Mouse (Mus musculus): ENCODE measurements around the gene Pck1. TPM values are rescaled to one million over a fixed set of nuclear protein-coding genes. Genes with fewer than 3 reads are reported as not detected.

Pck1 gene
- polyA plus RNA-seq, 1 experiment from 2014 or later, result not detected

DNA sequence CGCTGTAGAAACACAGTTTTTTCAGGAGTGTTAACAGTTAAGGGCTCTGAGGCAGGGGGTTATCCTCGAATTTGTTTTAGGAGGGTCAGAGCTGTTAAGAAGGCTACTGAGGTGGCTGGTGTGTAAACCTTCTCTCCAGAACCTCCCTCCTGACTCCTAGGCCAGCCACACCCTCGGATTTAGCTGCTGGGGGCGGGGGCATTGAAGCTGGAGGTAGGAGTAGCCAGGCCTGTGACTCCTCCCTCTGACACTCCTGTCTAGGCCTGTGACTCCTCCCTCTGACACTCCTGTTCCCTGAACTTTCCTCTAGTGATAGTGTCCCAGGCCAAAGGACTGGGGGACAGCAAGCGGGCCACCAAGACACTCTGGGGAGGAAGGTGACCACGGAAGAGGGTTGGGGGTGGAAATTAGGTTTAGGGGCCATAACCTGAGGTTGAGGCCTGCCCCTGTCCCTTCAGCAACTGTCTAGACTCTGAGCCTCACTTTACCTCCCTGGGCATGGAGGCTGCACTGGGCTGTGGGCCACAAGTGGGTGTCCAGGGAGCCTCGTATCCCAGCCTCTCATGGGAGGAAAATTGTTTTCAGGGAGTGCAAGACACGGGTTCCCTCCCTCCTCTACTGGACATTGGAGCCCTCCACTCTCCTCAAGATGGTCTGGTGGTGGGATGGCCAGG is 34.5 kb downstream of the Pck1 start:
- DNase-seq (ENCODE audit: low spot score) (no peak), ATAC-seq (no peak)
- Histone ChIP-seq H3K9ac (ENCODE audit: low read length) (no peak overlapping the region), H3K9me3 (replicated peaks; ENCODE audit: control insufficient read depth, low read length) (no peaks in the 10 kb centered on the region), H3K4me2 (ENCODE audit: low read length) (no peak overlapping the region), H3K27me3 (replicated peaks; ENCODE audit: control insufficient read depth, insufficient read depth, low read length) (no peaks in the 10 kb centered on the region), H3K27ac (ENCODE audit: low read depth, low read length) (no peak overlapping the region), H3K36me3 (ENCODE audit: control insufficient read depth, insufficient read depth, low read length) (no peaks in the 10 kb centered on the region), H3K4me3 (ENCODE audit: low read depth, low read length) (no peak overlapping the region), H3K4me1 (ENCODE audit: control insufficient read depth, insufficient read depth, low read length) (no peaks in the 10 kb centered on the region)
- 30% methylated on average over 8 of the region's 8 CpGs for WGBS

DNA sequence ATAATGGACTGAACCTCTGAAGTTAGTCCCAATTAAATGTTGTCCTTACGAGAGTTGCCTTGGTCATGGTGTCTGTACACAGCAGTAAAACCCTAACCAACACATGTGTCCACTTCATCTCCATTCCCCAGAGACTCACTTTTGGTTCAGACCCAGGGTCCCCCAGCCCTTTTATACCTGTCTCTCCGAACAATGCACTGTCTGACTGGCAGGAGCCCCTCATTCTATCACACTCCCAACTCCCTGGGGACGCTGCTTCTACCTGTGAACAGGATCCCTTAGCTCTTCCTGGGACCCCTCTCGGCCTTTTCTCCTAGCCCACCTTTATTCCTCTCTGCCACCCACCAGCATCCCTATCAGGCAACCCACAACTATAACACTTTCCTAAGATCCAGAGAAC is 41.9 kb downstream of the Pck1 start:
- H3K9ac ChIP-seq (ENCODE audit: low read length), result no peak overlapping the region
- no peaks in the 10 kb centered on the region for H3K36me3 ChIP-seq (ENCODE audit: control insufficient read depth, insufficient read depth, low read length)
- H3K27ac ChIP-seq (ENCODE audit: low read depth, low read length), result no peak overlapping the region
- H3K4me1 ChIP-seq (ENCODE audit: control insufficient read depth, insufficient read depth, low read length), result no peaks in the 10 kb centered on the region
- WGBS, result 84% methylated on average over 4 of the region's 4 CpGs
- H3K4me3 ChIP-seq (ENCODE audit: low read depth, low read length), result no peak overlapping the region
- H3K9me3 ChIP-seq (replicated peaks; ENCODE audit: control insufficient read depth, low read length), result no peaks in the 10 kb centered on the region; the same call in 1 of the 2 replicates
- ATAC-seq (no peak), DNase-seq (ENCODE audit: low spot score) (no peak)
- no peaks in the 10 kb centered on the region for H3K27me3 ChIP-seq (replicated peaks; ENCODE audit: control insufficient read depth, insufficient read depth, low read length)
- no peak overlapping the region for H3K4me2 ChIP-seq (ENCODE audit: low read length)

DNA sequence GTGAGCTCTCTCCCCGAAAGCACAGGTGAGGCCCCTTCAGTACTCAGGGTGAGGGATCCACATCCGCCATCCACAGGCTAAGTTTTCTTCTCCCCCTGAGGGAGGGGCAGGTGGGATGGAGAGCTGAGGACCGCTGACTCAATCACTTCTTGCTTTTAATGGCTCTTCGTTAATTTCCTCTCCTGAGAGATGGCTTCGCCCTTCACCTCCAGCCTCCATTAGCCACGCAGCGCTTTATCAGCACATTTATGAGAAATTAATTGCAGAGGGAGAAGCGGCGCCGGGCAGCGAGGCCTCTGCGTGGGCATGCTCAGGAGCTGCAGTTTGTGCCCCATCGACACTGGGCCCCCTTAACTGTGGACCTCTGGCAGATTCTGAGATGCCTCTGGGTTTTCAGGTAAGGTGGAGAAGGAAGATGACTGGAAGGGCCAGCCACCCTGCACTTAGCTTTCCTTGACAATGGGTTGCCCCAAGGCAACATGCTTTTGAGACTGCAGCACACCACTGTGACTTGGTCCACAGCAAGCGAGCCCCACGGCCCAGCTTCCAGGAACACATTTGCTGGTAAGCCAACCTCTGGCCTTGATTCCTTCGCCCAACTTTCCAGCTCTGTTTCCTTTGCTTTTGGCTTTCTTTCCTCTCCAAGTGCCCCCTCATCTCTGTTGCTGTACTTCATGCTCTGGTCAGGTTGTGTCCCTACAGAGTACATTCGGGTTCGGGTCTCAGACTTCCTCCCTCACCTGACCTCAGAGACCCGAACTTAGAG is 50.3 kb downstream of the Pck1 start:
- DNase-seq (ENCODE audit: low spot score), result no peak
- 85% methylated on average over 19 of the region's 19 CpGs for WGBS
- H3K9ac ChIP-seq (ENCODE audit: low read length), result no peak overlapping the region
- no peak overlapping the region for H3K4me2 ChIP-seq (ENCODE audit: low read length)
- H3K4me1 ChIP-seq (ENCODE audit: control insufficient read depth, insufficient read depth, low read length), result no peaks in the 10 kb centered on the region
- H3K36me3 ChIP-seq (ENCODE audit: control insufficient read depth, insufficient read depth, low read length), result no peaks in the 10 kb centered on the region
- no peak overlapping the region for H3K27ac ChIP-seq (ENCODE audit: low read depth, low read length)
- no peak for ATAC-seq
- H3K9me3 ChIP-seq (replicated peaks; ENCODE audit: control insufficient read depth, low read length), result no peaks in the 10 kb centered on the region
- no peak overlapping the region for H3K4me3 ChIP-seq (ENCODE audit: low read depth, low read length)
- H3K27me3 ChIP-seq (replicated peaks; ENCODE audit: control insufficient read depth, insufficient read depth, low read length), result no peaks in the 10 kb centered on the region

DNA sequence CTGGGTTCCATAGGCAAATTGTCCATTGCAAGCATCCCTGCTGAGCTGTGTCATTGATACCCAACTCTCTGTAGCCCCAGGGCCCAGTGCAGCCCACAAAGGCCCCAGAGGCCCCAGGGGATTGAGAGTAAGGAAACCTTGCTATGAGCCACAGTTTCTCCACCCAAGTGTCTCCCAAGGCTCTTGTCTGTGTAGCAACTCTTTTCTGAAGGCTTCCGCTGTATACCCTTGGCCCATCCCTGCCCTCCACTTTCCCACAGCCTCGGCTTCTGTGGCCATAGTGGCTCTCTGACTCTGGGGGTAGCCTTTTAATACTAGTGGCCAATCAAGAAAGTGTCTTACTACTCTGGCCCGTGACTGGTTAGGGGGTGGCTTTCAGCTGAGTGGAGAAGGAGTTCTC is 50.9 kb downstream of the Pck1 start:
- 85% methylated on average over 3 of the region's 3 CpGs for WGBS

DNA sequence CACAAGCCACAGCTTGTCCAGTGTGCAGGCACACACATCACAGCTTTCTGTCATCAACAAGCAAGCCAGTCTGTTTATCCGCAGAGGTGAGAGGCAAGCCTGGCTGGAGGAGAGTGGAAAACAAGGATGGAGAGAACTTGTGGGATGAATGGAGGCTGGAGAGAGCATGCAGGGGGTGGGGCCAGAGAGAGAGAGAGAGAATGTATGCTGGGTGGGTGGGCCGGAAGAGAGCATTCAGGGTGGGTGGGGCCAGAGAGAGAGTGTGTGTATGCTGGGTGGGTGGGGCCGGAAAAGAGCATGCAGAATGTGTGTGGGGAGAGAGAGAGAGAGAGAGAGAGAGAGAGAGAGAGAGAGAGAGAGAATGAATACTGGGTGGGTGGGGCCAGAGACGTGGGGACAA is 51.8 kb downstream of the Pck1 start:
- H3K27ac ChIP-seq (ENCODE audit: low read depth, low read length), result no peak overlapping the region
- H3K4me3 ChIP-seq (ENCODE audit: low read depth, low read length), result no peak overlapping the region
- WGBS, result 59% methylated on average over 4 of the region's 4 CpGs
- ATAC-seq (no peak), DNase-seq (ENCODE audit: low spot score) (no peak)
- no peaks in the 10 kb centered on the region for H3K9me3 ChIP-seq (replicated peaks; ENCODE audit: control insufficient read depth, low read length)
- no peak overlapping the region for H3K4me2 ChIP-seq (ENCODE audit: low read length)
- H3K27me3 ChIP-seq (replicated peaks; ENCODE audit: control insufficient read depth, insufficient read depth, low read length), result no peaks in the 10 kb centered on the region
- H3K4me1 ChIP-seq (ENCODE audit: control insufficient read depth, insufficient read depth, low read length), result no peaks in the 10 kb centered on the region
- H3K9ac ChIP-seq (ENCODE audit: low read length), result no peak overlapping the region
- H3K36me3 ChIP-seq (ENCODE audit: control insufficient read depth, insufficient read depth, low read length), result no peaks in the 10 kb centered on the region

More for the DNA sequence above, 50.9 kb downstream of the Pck1 start:
- H3K27ac ChIP-seq (ENCODE audit: low read depth, low read length), result no peak overlapping the region
- H3K4me3 ChIP-seq (ENCODE audit: low read depth, low read length), result no peak overlapping the region
- no peaks in the 10 kb centered on the region for H3K27me3 ChIP-seq (replicated peaks; ENCODE audit: control insufficient read depth, insufficient read depth, low read length)
- DNase-seq (ENCODE audit: low spot score) (no peak), ATAC-seq (no peak)
- H3K36me3 ChIP-seq (ENCODE audit: control insufficient read depth, insufficient read depth, low read length), result no peaks in the 10 kb centered on the region
- H3K4me2 ChIP-seq (ENCODE audit: low read length), result no peak overlapping the region
- H3K9me3 ChIP-seq (replicated peaks; ENCODE audit: control insufficient read depth, low read length), result no peaks in the 10 kb centered on the region
- H3K4me1 ChIP-seq (ENCODE audit: control insufficient read depth, insufficient read depth, low read length), result no peaks in the 10 kb centered on the region
- H3K9ac ChIP-seq (ENCODE audit: low read length), result no peak overlapping the region

DNA sequence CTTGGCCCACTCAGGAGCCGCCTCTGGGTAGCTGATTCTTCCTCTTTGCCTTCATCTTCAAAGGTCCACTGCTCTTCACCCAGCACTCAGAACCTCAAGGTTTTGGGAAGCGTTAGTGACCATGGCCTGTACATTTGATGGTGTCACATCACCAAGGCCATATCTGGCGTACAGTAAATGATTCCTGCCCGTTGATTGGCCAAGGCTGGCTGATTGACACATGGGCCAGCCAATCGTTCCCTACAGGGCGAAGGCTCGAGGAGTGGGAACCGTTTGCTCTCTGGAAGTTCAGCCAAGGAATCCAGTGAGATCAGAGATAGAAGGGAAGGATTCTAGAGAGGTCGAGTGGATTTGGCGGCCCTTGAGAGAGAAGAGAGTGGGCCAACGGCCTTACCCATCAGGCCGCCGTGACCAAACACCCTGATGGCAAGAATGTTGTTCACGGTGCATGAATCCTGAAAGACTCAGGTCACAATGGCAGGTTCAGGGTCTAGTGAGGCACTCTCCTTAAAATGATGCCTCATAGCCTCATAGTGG is 52.8 kb downstream of the Pck1 start:
- DNase-seq (ENCODE audit: low spot score), result no peak
- Histone ChIP-seq H3K4me1 (ENCODE audit: control insufficient read depth, insufficient read depth, low read length) (no peaks in the 10 kb centered on the region), H3K27me3 (replicated peaks; ENCODE audit: control insufficient read depth, insufficient read depth, low read length) (no peaks in the 10 kb centered on the region), H3K9me3 (replicated peaks; ENCODE audit: control insufficient read depth, low read length) (no peaks in the 10 kb centered on the region), H3K36me3 (ENCODE audit: control insufficient read depth, insufficient read depth, low read length) (no peaks in the 10 kb centered on the region), H3K9ac (ENCODE audit: low read length) (no peak overlapping the region), H3K4me3 (ENCODE audit: low read depth, low read length) (no peak overlapping the region), H3K4me2 (ENCODE audit: low read length) (no peak overlapping the region), H3K27ac (ENCODE audit: low read depth, low read length) (no peak overlapping the region)
- 94% methylated on average over 14 of the region's 14 CpGs for WGBS
- ATAC-seq, result no peak

DNA sequence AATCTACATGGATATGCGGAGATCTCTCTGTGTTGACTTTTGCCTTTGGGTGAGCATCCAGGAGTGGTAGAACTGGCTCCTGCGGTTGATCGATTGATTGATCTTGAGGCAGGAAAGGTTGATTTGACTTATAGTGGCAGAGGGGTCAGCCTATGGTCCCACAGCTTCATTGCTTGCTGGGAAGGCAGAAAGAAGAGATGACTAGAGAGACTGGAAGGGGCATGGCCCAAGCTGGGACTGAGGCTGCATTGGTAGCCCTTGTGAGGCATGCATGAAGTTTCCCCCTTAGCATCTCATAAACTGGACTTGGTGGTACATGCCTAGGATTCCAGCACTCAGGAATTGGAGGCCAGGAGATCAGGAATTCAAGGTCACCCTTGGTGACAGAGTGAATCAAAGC is 54.2 kb downstream of the Pck1 start:
- H3K4me2 ChIP-seq (ENCODE audit: low read length), result no peak overlapping the region
- DNase-seq (ENCODE audit: low spot score) (no peak), ATAC-seq (no peak)
- H3K9ac ChIP-seq (ENCODE audit: low read length), result no peak overlapping the region
- no peak overlapping the region for H3K27ac ChIP-seq (ENCODE audit: low read depth, low read length)
- H3K4me1 ChIP-seq (ENCODE audit: control insufficient read depth, insufficient read depth, low read length), result no peaks in the 10 kb centered on the region
- 95% methylated on average over 3 of the region's 3 CpGs for WGBS
- no peaks in the 10 kb centered on the region for H3K27me3 ChIP-seq (replicated peaks; ENCODE audit: control insufficient read depth, insufficient read depth, low read length)
- no peaks in the 10 kb centered on the region for H3K9me3 ChIP-seq (replicated peaks; ENCODE audit: control insufficient read depth, low read length)
- no peaks in the 10 kb centered on the region for H3K36me3 ChIP-seq (ENCODE audit: control insufficient read depth, insufficient read depth, low read length)
- no peak overlapping the region for H3K4me3 ChIP-seq (ENCODE audit: low read depth, low read length)
